Mouse (Mus musculus) lung, postnatal 36 days (tissue): Measurements from ENCODE around the gene St8sia1.

ENCODE experiments used
- DNase-seq: peaks from one replicate; pipeline ENCODE4 v3.0.0; 2022; ENCODE audit warnings: mixed read lengths

St8sia1 gene

DNA sequence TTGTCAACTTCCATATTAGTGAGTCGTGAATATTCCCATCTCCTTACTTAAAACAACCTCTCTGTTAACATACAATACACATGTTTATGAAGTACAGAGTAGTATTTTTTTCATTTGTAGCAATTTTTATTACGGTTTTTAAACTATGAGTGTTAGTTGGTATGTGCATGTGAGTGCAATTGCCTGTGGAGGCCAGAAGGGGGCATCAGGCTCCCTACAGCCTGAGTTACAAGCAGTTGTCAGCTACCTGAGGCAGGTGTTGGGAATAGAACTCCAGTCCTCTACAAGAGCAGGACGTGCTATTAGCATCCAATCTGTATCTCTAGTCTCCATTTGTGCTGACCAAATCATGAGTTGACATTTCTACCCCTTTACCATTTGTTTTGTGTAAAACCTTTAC lies 19.8 kb downstream of the St8sia1 start:
- DNase-seq: no peak

DNA sequence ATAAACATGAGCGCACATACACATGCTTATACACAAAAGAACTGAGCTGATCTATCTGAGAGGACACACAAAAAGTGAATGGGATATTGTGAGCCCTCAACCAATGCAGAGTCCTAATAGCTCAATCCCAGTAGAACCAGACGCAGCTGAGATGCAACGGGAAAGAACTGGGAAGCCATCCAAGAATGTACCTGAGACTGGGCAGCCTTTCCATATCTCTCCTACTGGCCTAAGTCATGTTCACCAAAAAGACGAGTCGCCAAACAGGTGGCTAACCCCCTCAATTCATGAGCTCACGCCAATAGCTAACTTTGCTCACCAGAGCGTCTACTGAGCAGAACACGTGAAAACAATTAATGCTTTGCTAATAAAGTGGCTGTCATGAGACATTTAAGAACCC lies 20.8 kb downstream of the St8sia1 start:
- DNase-seq: no peak

GRCm38 (mm10) chr6:142941596-142942381 lies 22.5 kb downstream of the St8sia1 start:
- no peak for DNase-seq

- no peak for DNase-seq
Observed at GRCm38 (mm10) chr6:142941078-142941477, 23.2 kb downstream of the St8sia1 start.

DNA sequence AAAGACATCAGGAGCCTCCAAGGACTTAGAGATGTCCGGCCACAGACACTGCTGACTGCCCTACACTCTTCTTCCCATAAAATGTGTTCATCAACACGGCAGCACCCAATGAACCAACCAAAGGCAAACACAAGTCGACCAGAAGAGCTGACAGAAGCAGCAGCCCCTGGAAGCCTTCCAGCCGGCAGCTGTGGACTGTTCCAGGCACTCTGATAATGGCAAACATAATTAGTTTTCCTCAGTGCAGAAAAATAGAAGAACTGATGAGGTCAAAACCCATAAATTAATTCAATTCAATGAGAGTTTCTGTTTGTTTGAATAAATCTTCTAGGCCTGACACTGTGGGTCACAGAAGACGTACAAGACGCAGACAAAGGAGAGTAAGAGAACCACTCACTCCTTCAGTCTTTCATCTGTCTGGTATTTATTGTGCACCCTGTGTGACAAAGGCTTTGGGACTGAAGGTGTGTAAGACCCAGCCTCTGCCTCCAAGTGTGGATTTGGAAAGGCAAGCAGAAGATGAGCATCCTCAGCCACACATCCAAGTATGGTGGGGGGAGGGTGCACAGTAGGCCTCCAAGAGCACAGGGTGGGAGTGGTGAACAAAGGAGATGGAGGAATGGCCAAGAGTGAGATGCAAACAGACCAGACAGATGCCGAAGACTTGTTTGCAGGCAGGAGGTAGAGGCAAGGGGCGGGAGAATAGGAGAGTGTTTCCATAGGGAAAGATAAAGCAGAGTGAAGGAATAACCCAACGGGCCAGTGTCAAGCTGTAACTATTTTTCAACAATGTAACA lies 25.5 kb downstream of the St8sia1 start:
- DNase-seq: peak; percentile 51

GRCm38 (mm10) chr6:142938074-142938473 lies 26.2 kb downstream of the St8sia1 start:
- DNase-seq: no peak

DNA sequence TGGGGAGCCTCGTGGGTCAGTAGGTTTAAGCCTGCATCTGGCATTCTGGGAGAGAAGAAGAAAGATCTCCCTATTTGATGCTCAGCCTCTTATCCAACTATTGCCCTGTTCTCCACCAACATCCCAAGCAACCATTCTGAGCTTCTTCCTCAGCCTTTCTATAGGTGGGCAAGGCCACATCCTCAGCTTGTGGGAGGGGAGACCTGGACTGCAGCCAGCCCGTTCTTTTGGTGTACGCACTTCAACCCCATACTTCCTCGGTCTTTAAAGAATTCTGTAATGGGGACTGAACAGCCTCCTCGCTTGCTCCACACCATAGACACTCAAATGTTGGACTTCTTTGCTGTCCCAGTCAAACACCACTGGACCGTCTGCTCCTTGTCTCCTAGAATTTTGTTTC lies 31.7 kb downstream of the St8sia1 start:
- no peak for DNase-seq

GRCm38 (mm10) chr6:142932144-142932543 lies 32.1 kb downstream of the St8sia1 start:
- no peak for DNase-seq

- DNase-seq: no peak
Observed at GRCm38 (mm10) chr6:142928551-142929309, 35.5 kb downstream of the St8sia1 start.

- DNase-seq: no peak
Observed at GRCm38 (mm10) chr6:142926901-142927605, 37.2 kb downstream of the St8sia1 start.

GRCm38 (mm10) chr6:142925921-142926320 lies 38.3 kb downstream of the St8sia1 start:
- no peak for DNase-seq

- no peak for DNase-seq
Observed at GRCm38 (mm10) chr6:142925374-142925773, 38.9 kb downstream of the St8sia1 start.

DNA sequence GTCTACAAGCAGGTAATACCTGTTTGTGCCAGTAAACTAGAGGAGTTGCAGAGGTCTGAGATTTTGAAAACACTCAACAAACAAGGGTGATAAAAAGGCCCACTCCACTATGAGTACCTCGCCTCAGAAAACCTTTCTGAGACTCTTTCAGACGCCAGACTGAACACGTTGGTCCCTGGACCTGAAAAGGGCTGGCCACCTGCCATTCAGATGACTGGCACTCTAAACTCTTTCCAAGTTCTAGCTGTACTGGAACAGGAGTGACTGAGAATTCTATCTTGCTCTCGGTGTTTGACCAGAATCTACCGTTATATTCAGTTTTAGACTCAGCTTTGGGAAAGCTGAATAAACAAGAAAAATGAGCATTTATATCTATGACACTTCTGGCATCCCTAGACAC lies 43.4 kb downstream of the St8sia1 start:
- DNase-seq: no peak

DNA sequence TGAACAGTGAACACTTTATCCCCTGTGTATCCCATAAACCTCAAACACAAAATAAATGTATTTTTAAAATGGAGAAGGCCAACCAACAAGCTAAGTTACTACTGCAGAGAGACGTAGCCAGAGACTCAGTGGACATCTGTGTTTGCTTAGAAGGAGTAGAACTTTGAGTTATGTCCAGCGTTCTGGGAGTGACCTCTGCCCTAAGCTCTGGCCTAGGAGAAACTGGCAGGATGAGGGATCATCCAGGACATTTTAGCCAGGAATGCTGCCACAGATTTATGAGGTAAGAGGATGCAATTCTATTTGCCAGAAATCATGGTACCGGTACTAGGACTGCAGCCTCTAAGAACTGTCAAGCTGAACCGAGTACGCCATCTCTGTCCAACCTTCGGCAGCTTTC lies 45.6 kb downstream of the St8sia1 start:
- DNase-seq: no peak

- no peak for DNase-seq
Observed at GRCm38 (mm10) chr6:142917471-142917901, 46.8 kb downstream of the St8sia1 start.

DNA sequence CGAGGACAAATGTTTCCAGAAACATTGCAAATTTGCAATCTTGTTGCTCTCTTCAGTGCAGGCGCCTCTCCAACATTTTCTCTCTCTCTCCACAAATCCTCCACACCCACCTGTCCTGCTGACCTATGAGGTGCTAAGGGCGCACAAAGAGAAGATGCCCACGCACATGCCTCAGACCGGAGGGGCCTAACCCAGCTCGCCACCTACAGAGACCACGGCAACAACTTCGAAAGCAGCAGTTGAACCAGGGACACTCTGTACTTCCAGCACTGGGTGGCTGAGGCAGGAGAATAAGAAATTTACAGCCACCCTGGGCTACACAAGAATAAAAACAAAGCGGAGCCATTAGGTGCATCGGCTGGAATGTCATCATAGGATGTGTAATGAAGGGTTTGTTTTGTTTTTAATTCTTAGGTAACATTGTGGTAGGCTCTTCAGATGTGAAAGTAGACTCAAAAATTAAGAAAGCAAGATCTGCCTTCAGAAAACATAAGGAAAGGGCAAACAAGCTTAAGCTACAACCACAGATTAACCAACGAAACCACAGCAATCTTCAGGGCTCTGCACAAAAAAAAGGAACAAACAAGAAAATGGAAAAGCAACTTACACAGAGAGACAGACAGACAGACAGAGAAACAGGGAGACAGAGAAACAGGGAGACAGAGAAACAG lies 47.8 kb downstream of the St8sia1 start:
- no peak for DNase-seq

- peak; percentile 12 for DNase-seq
Observed at GRCm38 (mm10) chr6:142915464-142915863, 48.8 kb downstream of the St8sia1 start.

- no peak for DNase-seq
Observed at GRCm38 (mm10) chr6:142914676-142915075, 49.6 kb downstream of the St8sia1 start.

GRCm38 (mm10) chr6:142911263-142911662 lies 53.0 kb downstream of the St8sia1 start:
- DNase-seq: no peak

DNA sequence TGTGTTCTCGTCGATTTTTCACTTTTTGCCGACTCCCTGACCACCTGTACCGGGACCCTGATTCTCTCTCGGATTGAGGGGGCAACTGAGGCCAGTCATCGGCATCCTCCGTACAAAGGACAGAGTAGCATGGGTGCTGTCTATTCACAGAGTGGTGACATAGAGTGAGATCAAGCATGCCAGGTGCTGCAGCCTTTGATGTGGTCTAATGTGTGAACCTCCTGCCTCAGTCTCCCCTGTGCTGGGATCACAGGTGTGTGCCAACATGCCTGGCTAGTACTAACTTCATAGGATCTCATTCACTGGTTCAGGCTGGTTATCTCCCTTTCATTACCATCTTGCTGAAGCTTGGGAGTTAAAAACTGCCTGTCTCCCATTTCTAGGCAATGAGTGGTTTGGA lies 53.5 kb downstream of the St8sia1 start:
- DNase-seq: no peak

DNA sequence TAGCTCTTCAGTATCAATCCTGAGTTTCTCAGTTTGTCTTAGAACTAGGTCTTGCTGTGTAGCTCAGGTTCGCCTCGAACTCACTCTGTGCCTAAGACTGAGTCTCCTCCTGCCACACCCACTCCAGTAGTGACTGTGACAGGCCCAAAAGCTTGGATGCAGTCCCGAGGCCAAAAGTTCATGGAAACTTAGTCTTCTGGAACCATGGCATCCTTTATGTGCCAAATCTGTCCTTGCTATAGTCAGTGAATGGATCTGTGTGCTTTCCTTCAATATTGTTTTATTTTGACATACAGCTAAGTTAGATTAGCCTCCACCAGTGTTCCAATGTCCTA lies 54.5 kb downstream of the St8sia1 start:
- no peak for DNase-seq
